Mouse (Mus musculus) left cerebral cortex, postnatal 14 days (tissue): Measurements from ENCODE around the gene Prop1. TPM values are rescaled to one million over a fixed set of nuclear protein-coding genes. Genes with fewer than 3 reads are reported as not detected.

Experiments
- total RNA-seq, 2 experiments: library from RNA; stranded (reverse); gene quantifications; 2 replicates each; pipeline ENCODE4 v1.2.3; 2021

Gene Prop1
- total RNA-seq, 2 experiments from 2014 or later = not detected

Other genes starting within 250 kb of the Prop1 start
- 10 to 100 TPM; 50.3 to 55.3 TPM for gene Zfp354c, start 126.0 kb downstream of the Prop1 start, total RNA-seq
- gene Zfp879, start 112.2 kb downstream of the Prop1 start, total RNA-seq = 1 to 10 TPM; 3.2 to 3.5 TPM
- not detected for gene Grm6, start 103.1 kb downstream of the Prop1 start, total RNA-seq
- 1 to 10 TPM; 5.9 to 6.7 TPM for gene Zfp454, start 66.1 kb downstream of the Prop1 start, total RNA-seq
- gene Zfp2, start 37.6 kb downstream of the Prop1 start, total RNA-seq = 10 to 100 TPM; 20.2 to 20.7 TPM
- gene Zfp354b, start 22.1 kb downstream of the Prop1 start, total RNA-seq = 1 to 10 TPM; 3.8 to 4.0 TPM
- gene 4933414I15Rik, start 10.0 kb downstream of the Prop1 start, total RNA-seq = not detected
- not detected for gene Olfr1378, start 12.8 kb upstream of the Prop1 start, total RNA-seq
- not detected for gene Olfr1377, start 28.2 kb upstream of the Prop1 start, total RNA-seq
- not detected for gene Olfr51, start 49.8 kb upstream of the Prop1 start, total RNA-seq
- gene Olfr54, start 60.5 kb upstream of the Prop1 start, total RNA-seq = not detected
- gene Olfr1375, start 94.3 kb upstream of the Prop1 start, total RNA-seq = not detected
- gene Zfp354a, start 105.5 kb upstream of the Prop1 start, total RNA-seq = 10 to 100 TPM in 1 of 2 experiments, 1 to 10 TPM in 1; 7.9 to 10.6 TPM